Mouse (Mus musculus): ENCODE results near the gene Atoh7. TPM values are rescaled to one million over a fixed set of nuclear protein-coding genes. Genes with fewer than 3 reads are reported as not detected.

Atoh7 gene
- polyA plus RNA-seq, 2 experiments: 0.08 to 0.17 TPM

DNA sequence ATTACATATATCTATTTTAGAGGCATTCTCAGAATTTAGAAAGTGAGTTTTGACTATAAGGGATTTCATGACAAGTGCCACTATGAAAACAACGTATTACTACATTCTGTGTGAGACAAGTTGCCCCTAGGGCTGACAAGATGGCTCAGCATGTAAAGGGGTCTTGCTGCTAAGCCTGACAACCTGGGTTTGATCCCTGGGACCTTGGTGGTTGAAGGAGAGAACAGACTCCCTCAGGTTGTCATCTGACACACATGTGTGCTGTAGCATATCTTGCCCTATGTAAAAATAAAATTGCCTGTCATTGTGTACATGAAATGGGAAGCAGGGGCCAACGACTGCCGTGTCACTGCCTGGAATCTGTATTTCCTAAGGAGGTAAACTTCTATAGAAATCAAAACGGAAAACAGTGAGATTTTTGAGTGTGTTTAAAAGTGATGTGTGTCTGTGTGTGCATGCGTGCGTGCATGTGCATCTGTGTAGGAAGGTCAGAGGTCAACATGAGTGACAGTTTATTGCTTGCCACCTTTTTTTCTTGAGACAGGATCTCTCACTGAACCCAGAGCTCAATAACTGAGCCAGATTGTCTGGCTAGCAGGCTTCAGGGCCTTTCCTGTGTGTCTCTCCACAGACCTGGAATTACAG lies 14.4 kb downstream of the Atoh7 start:
- no peak for TF ChIP-seq POLR2A (IDR thresholded peaks at IDR 0.05; ENCODE audit: borderline replicate concordance, extremely low read depth, insufficient read depth, insufficient read length)
- no peaks in the 10 kb centered on the region for H3K27me3 ChIP-seq (ENCODE audit: control insufficient read depth, insufficient read depth, low read length)
- H3K9ac ChIP-seq (ENCODE audit: low read depth, low read length, severe bottlenecking): no peak overlapping the region
- no peaks in the 10 kb centered on the region for H3K4me1 ChIP-seq (ENCODE audit: control insufficient read depth, insufficient read depth, low read length)
- H3K4me3 ChIP-seq (replicated peaks; ENCODE audit: low read length): no peak overlapping the region
- DNase-seq (ENCODE audit: low spot score) (no peak), ATAC-seq (ENCODE audit: low FRiP score, low read depth) (no peak)
- H3K9me3 ChIP-seq (ENCODE audit: control insufficient read depth, low read length): no peaks in the 10 kb centered on the region
- WGBS: 84% methylated on average over 6 of the region's 6 CpGs
- H3K36me3 ChIP-seq (ENCODE audit: control insufficient read depth, insufficient read depth, low read length): no peaks in the 10 kb centered on the region
- no peak overlapping the region for H3K27ac ChIP-seq (replicated peaks; ENCODE audit: low read depth, low read length)
- H3K4me2 ChIP-seq (replicated peaks; ENCODE audit: low read depth, low read length, severe bottlenecking): no peak overlapping the region

DNA sequence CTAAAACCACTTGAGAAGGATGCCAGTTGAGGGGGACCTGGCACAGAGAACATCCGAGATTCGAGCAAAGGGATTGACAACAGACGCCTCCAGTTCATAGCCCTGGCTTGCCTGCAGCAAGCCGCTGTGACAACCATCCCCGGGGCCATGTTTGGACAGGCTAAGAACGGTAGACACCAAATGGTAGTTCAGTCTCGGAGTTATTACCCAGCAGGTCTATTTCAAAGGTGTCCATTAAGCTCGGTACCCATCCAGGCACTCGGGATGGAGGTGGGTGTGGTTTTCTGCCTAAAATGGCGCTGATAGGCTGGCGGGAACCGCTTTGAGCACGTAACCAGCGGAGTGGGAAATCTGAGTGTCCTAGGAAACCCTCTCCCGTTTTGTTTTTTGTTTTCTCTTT lies 16.4 kb downstream of the Atoh7 start:
- TF ChIP-seq POLR2A (IDR thresholded peaks at IDR 0.05; ENCODE audit: borderline replicate concordance, extremely low read depth, insufficient read depth, insufficient read length): no peak
- whole genome bisulfite sequencing: 83% methylated on average over 15 of the region's 15 CpGs
- no peak overlapping the region for H3K4me2 ChIP-seq (replicated peaks; ENCODE audit: low read depth, low read length, severe bottlenecking)
- ATAC-seq (ENCODE audit: low FRiP score, low read depth) (no peak), DNase-seq (ENCODE audit: low spot score) (no peak)
- H3K9me3 ChIP-seq (ENCODE audit: control insufficient read depth, low read length): no peaks in the 10 kb centered on the region
- H3K27me3 ChIP-seq (ENCODE audit: control insufficient read depth, insufficient read depth, low read length): no peaks in the 10 kb centered on the region
- H3K4me3 ChIP-seq (replicated peaks; ENCODE audit: low read length): no peak overlapping the region
- H3K27ac ChIP-seq (replicated peaks; ENCODE audit: low read depth, low read length): no peak overlapping the region
- H3K4me1 ChIP-seq (ENCODE audit: control insufficient read depth, insufficient read depth, low read length): no peaks in the 10 kb centered on the region
- no peak overlapping the region for H3K9ac ChIP-seq (ENCODE audit: low read depth, low read length, severe bottlenecking)
- H3K36me3 ChIP-seq (ENCODE audit: control insufficient read depth, insufficient read depth, low read length): no peaks in the 10 kb centered on the region

- no peaks in the 10 kb centered on the region for H3K9me3 ChIP-seq (ENCODE audit: control insufficient read depth, low read length)
- no peaks in the 10 kb centered on the region for H3K27me3 ChIP-seq (ENCODE audit: control insufficient read depth, insufficient read depth, low read length)
- 92% methylated on average over 9 of the region's 9 CpGs for WGBS
- DNase-seq (ENCODE audit: low spot score) (no peak), ATAC-seq (ENCODE audit: low FRiP score, low read depth) (no peak)
- H3K4me3 ChIP-seq (replicated peaks; ENCODE audit: low read length): no peak overlapping the region
- H3K9ac ChIP-seq (ENCODE audit: low read depth, low read length, severe bottlenecking): no peak overlapping the region
- no peaks in the 10 kb centered on the region for H3K36me3 ChIP-seq (ENCODE audit: control insufficient read depth, insufficient read depth, low read length)
- H3K4me1 ChIP-seq (ENCODE audit: control insufficient read depth, insufficient read depth, low read length): no peaks in the 10 kb centered on the region
- TF ChIP-seq POLR2A (IDR thresholded peaks at IDR 0.05; ENCODE audit: borderline replicate concordance, extremely low read depth, insufficient read depth, insufficient read length): no peak
- H3K4me2 ChIP-seq (replicated peaks; ENCODE audit: low read depth, low read length, severe bottlenecking): no peak overlapping the region
- H3K27ac ChIP-seq (replicated peaks; ENCODE audit: low read depth, low read length): no peak overlapping the region
Measured at GRCm38 (mm10) chr10:63116376-63116775, 16.9 kb downstream of the Atoh7 start.

DNA sequence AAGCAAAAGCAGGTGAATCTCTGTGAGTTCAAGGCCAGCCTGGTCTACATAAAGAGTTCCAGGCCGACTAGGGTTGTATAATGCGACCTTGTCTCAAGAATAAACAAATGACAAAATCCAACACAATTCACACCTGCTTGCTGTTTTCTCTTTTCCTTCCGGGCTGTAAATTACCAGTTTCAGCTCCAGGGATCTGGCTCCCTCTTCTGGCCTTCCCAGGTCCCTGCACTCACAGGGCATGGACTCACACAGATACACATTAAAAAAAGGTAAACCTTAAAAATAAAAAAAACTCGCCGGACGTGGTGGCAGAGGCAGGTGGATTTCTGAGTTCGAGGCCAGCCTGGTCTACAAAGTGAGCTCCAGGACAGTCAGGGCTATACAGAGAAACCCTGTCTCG lies 18.1 kb downstream of the Atoh7 start:
- Histone ChIP-seq H3K9ac (ENCODE audit: low read depth, low read length, severe bottlenecking) (no peak overlapping the region), H3K27ac (replicated peaks; ENCODE audit: low read depth, low read length) (no peak overlapping the region), H3K4me3 (replicated peaks; ENCODE audit: low read length) (no peak overlapping the region), H3K27me3 (ENCODE audit: control insufficient read depth, insufficient read depth, low read length) (no peaks in the 10 kb centered on the region), H3K4me2 (replicated peaks; ENCODE audit: low read depth, low read length, severe bottlenecking) (no peak overlapping the region), H3K36me3 (ENCODE audit: control insufficient read depth, insufficient read depth, low read length) (no peaks in the 10 kb centered on the region), H3K9me3 (ENCODE audit: control insufficient read depth, low read length) (no peaks in the 10 kb centered on the region), H3K4me1 (ENCODE audit: control insufficient read depth, insufficient read depth, low read length) (no peaks in the 10 kb centered on the region)
- DNase-seq (ENCODE audit: low spot score): no peak
- TF ChIP-seq POLR2A (IDR thresholded peaks at IDR 0.05; ENCODE audit: borderline replicate concordance, extremely low read depth, insufficient read depth, insufficient read length): no peak
- no peak for ATAC-seq (ENCODE audit: low FRiP score, low read depth)
- WGBS: 93% methylated on average over 8 of the region's 8 CpGs

GRCm38 (mm10) chr10:63119916-63120315 lies 20.5 kb downstream of the Atoh7 start:
- Histone ChIP-seq H3K4me2 (replicated peaks; ENCODE audit: low read depth, low read length, severe bottlenecking) (no peak overlapping the region), H3K4me3 (replicated peaks; ENCODE audit: low read length) (no peak overlapping the region), H3K9ac (ENCODE audit: low read depth, low read length, severe bottlenecking) (no peak overlapping the region), H3K9me3 (ENCODE audit: control insufficient read depth, low read length) (no peaks in the 10 kb centered on the region), H3K4me1 (ENCODE audit: control insufficient read depth, insufficient read depth, low read length) (no peaks in the 10 kb centered on the region), H3K27me3 (ENCODE audit: control insufficient read depth, insufficient read depth, low read length) (no peaks in the 10 kb centered on the region), H3K36me3 (ENCODE audit: control insufficient read depth, insufficient read depth, low read length) (no peaks in the 10 kb centered on the region), H3K27ac (replicated peaks; ENCODE audit: low read depth, low read length) (no peak overlapping the region)
- no peak for DNase-seq (ENCODE audit: low spot score)
- no peak for TF ChIP-seq POLR2A (IDR thresholded peaks at IDR 0.05; ENCODE audit: borderline replicate concordance, extremely low read depth, insufficient read depth, insufficient read length)
- no peak for ATAC-seq (ENCODE audit: low FRiP score, low read depth)
- 81% methylated on average over 14 of the region's 14 CpGs for WGBS

DNA sequence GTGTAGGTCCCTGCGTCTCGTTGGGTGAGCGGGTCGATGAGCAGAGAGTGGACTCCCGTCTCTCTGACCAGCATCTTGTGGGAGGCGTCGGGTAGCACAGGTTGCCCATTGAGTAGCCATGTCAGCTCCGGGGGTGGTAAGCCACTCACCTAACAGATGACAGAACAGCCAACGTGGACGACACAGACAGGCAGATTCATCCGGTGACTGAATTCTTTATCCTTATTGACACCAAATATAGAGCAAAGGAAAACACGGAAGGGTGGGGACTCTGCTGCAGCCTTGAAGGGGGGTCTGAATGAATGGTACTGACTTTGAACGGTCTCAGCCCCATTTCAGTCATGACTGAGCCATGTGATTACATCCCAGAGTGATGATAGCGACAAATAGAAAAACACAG lies 22.5 kb downstream of the Atoh7 start:
- WGBS: 84% methylated on average over 14 of the region's 14 CpGs
- DNase-seq (ENCODE audit: low spot score): no peak

More for the DNA sequence above, 22.5 kb downstream of the Atoh7 start:
- no peak overlapping the region for H3K9ac ChIP-seq (ENCODE audit: low read depth, low read length, severe bottlenecking)
- no peaks in the 10 kb centered on the region for H3K36me3 ChIP-seq (ENCODE audit: control insufficient read depth, insufficient read depth, low read length)
- no peaks in the 10 kb centered on the region for H3K9me3 ChIP-seq (ENCODE audit: control insufficient read depth, low read length)
- ATAC-seq (ENCODE audit: low FRiP score, low read depth): no peak
- H3K27me3 ChIP-seq (ENCODE audit: control insufficient read depth, insufficient read depth, low read length): no peaks in the 10 kb centered on the region
- no peak for TF ChIP-seq POLR2A (IDR thresholded peaks at IDR 0.05; ENCODE audit: borderline replicate concordance, extremely low read depth, insufficient read depth, insufficient read length)
- H3K4me3 ChIP-seq (replicated peaks; ENCODE audit: low read length): no peak overlapping the region
- H3K27ac ChIP-seq (replicated peaks; ENCODE audit: low read depth, low read length): no peak overlapping the region
- no peak overlapping the region for H3K4me2 ChIP-seq (replicated peaks; ENCODE audit: low read depth, low read length, severe bottlenecking)
- no peaks in the 10 kb centered on the region for H3K4me1 ChIP-seq (ENCODE audit: control insufficient read depth, insufficient read depth, low read length)
